Mouse (Mus musculus) erythroblast, embryonic 14.5 days (primary cell): ENCODE results near the gene Zfp865.

Source experiments
- GATA1 ChIP-seq: IDR thresholded peaks from 2 replicates; pipeline ENCODE4 v1.6.1; 2012; ENCODE audit warnings: low read length, inconsistent platforms, mixed read lengths
- TAL1 ChIP-seq: IDR thresholded peaks from 3 replicates; pipeline ENCODE4 v1.6.1; 2012; ENCODE audit warnings: low read length, inconsistent platforms, mixed read lengths

DNA sequence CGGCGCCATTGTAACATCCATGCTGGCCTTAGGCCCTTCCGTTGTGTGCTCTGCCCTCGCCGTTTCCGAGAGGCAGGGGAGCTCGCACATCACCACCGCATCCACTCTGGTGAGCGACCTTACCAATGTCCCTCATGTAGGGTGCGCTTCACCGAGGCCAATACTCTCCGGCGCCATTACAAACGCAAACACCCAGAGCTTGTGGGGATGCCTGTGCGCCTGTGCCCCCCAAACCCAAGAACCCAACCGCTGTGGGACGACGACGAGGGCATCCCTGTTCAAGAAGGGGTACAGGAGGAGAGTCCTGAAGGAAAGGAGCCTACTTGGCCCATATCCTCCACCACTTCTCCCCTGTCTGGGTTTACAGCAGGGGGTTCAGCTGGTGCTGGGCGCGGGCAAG lies 2.2 kb upstream of the Zfp865 start:
- TF ChIP-seq GATA1 (no peak), TAL1 (no peak)
